Mouse (Mus musculus) left cerebral cortex, adult 18-20 months (tissue): ENCODE measurements around the gene Zfp653. TPM values are rescaled to one million over a fixed set of nuclear protein-coding genes. Genes with fewer than 3 reads are reported as not detected.
"Not testable (repeated sequence)": the region's sequence is repeated elsewhere in the genome, so short reads cannot be mapped to it uniquely, and the experiment has no call there.

Experiments used
- DNase-seq, 2 experiments: peaks; one replicate each; pipeline ENCODE4 v3.0.0; 2021 to 2022; ENCODE audit warnings: low spot score in 2 of 2, mixed read lengths in 1 of 2
- long read RNA-seq, 2 experiments: library from polyadenylated mRNA; stranded (forward); transcript quantifications; one replicate each; pipeline ENCODE4 v2.0.0; 2021
- total RNA-seq, 2 experiments: library from RNA; stranded (reverse); gene quantifications; 2 replicates each; pipeline ENCODE4 v1.2.3; 2021

Gene Zfp653
- total RNA-seq = 10 to 100 TPM; 19.8 to 21.1 TPM
- long read RNA-seq, experiment 1, transcript Zfp653-202 (9 exons, 1,888 nt) = major isoform, 8 of 29 reads
- long read RNA-seq, experiment 1, partial matches to known transcripts = 5 of 29 reads
- long read RNA-seq, experiment 1, other reads (novel, unspliced or antisense) = 9 of 29 reads
- long read RNA-seq, experiment 2, transcript Zfp653-202 (9 exons, 1,888 nt) = major isoform, 8 of 39 reads
- long read RNA-seq, experiment 2, partial matches to known transcripts = 7 of 39 reads
- long read RNA-seq, experiment 2, other reads (novel, unspliced or antisense) = 18 of 39 reads

GRCm38 (mm10) chr9:22070791-22071573, at the start of gene Zfp653, which contains the start of gene Gm49318:
Gene Zfp653 (minus strand): TSS chr9:22071376.
Gene Gm49318 (minus strand): TSS chr9:22071259.
- DNase-seq = peak; percentile 97

- peak; percentile 41 to 42 for DNase-seq
These were observed 48.4 kb upstream of the Zfp653 start for GRCm38 (mm10) chr9:22119543-22119942.

- DNase-seq = peak; percentile 31 to 36
These were observed 46.7 kb upstream of the Zfp653 start for GRCm38 (mm10) chr9:22117754-22118456.

DNA sequence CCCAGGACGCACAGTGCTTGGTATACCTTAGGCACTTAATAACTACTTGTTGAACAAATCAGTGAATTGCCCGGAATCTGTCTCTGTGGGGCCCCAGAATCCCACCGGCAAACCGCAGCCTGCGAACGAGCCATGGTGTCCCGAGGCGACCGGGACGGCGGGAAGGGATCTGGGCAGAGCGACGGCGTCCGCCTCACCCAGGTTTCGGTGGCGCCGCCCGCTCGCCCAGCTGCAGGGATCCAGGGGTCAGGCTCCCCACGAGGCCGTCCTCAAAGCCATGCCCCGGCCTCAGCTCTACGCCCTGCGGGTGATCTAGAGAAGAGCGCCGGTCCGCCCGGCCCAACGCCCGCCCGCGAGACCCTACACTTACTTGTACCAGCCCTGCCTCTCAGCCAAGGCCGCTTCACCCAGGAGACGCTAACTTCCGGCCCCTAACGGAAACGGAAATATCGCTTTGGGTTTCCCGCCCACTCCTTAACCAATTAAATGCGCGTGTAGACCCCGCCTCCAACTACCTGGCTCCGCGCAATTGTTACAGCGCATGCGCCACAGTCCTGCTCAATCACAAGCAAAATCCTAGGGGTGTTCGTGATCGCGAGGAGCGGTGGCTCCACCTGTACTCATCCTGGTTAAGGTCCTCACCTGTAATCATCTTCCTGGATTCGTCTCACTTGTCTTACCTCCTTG, 45.7 kb upstream of the Zfp653 start, which contains the start of gene Elof1:
Elof1 (minus strand) TSS at position 433 of the 687 bp plus-strand sequence.
- DNase-seq = peak; percentile 92 to 95

GRCm38 (mm10) chr9:22116086-22116485, 44.9 kb upstream of the Zfp653 start:
- DNase-seq = peak in 1 of 2 experiments; percentile 18

DNA sequence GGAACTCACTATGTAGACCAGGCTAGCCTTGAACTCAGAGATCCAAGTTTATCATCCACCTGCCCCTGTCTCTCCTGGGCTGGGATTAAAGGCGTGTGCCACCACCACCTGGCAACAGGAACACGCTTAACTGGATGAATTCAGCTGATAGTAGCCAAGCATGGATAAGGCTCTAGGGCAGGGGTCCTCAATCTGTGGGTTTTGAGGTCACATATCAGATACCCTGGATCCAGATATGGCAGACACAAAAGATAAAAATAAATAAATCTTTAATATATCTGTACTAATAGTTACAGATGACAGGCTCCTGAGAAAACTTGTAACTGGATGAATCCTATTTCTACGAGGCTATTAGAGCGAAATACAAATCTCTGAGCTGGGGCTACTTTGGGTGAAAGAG, 44.5 kb upstream of the Zfp653 start:
- DNase-seq = no peak

DNA sequence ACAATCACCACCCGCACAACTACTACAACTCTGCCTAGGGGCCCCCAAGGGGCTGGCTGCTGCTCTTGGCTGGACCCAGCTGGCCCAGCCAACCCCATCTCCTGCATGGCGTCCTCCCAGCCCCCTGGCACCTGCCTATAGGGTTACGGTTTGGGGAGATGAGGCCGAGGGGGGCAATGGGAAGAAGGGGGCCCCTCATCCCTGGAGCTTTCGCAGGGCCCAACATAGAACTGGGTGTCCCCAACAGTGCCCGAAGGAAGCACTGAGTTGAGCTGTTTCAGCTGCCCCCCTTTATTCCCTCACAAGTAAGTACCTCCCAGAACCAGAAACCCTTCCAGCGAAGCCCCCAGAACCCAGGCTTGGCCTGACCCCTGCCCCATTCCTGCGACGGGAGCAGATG, 37.0 kb upstream of the Zfp653 start:
- no peak for DNase-seq

- DNase-seq = no peak
These were observed 28.7 kb upstream of the Zfp653 start for GRCm38 (mm10) chr9:22099922-22100321.

- DNase-seq = no peak
These were observed 28.0 kb upstream of the Zfp653 start, which contains the start of gene Cnn1 for GRCm38 (mm10) chr9:22098993-22099696. Gene Cnn1 (plus strand): TSS chr9:22099216.

GRCm38 (mm10) chr9:22095854-22096307, 24.7 kb upstream of the Zfp653 start:
- peak; percentile 83 for DNase-seq

DNA sequence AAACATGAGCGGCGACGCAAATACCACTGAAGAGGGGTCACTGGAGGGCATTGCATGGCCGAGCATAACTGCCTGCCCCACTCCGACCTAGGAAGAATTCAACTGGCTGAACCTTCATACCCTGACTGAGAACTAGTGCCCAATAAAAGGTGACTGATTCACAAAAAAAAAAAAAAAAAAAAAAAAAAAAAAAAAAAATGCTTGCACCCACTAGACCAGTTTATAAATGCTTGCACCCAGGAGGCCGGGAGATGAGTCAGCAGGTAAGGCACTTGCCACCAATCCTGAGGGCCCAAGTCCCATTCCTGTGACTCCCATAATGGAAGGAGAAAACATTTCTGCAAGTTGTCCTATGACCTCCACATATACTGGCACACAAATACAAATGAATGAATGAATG, 21.6 kb upstream of the Zfp653 start:
- DNase-seq = no peak

DNA sequence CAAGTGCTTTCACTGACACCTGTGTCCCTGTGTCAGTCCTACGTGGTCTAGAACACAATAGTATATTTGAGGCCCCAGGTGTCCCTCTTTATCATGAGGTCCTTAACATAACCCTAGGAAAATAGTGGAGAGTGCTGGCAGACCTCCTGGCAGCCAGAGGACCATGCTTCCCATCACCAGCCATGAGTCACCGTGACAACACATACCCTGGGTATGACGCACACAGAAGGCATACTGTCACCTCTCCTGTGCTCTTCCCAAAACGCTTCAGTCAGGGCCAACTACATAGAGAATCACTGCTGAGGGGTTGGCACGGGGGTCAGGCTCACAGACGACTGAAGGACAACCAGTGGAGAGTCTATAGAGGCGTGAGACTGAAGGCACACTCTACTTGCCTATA, 18.8 kb upstream of the Zfp653 start:
- no peak for DNase-seq

DNA sequence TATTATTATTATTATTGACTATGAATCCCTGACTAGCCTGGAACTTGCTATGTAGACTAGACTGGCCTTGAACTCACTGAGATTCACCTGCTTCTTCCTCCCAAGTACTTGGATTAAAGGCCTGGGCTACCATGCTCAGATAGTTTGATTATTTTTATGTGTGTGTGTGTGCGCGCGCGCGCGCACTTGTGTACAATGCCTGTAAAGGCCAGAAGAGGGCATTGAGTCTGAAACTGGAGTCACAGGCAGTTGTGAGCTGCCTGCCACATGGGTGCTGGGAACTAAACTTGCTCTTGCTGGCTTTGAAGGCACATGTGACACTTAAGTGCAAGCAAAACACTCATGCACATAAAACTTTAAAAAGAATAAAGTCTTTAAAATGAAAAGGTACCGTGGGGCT, 18.1 kb upstream of the Zfp653 start:
- no peak for DNase-seq

DNA sequence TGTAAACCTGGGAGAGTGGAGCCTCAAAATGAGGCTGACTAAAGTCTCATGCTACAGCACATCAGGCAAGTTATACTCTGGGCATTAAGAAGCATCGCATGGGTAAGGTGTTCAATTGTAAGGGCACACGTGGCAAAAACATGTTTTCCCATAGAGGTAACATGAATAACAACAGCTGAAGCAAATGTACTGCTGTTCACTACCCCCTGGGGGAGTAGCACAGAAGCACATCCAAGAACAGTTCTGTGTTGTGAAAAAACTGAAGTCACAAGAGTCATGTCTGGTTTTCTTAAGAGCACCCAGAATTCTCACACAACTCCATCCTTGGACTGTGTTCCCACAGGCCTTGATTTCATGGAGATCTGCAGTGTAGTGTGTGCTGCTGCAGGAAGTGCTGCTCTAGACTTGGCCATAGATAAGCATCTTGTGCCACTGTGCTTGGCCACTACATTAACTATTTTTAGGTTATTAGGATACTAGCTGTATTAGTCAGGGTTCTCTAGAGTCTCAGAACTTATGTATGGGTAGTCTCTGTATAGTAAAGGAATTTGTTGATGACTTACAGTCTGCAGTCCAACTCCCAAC, 15.9 kb upstream of the Zfp653 start:
- no peak for DNase-seq

DNA sequence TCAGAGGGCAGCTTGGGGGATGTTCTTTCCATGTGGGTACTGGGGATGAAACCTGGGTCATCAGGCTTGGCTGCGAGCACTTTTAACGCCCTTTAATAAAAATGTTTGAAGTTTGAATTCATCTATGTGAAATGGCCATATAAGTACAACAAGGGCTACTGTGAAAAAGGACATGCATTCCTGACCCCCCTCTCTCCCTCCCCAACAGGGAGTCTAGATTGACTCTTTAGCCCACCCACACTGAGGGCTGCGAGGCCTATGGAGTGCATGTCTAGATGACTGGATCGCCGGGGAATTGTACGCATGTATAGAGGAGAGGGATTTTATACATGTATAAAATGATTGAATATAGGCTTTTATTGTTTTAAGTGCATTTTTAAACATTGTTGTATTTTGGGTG, 14.8 kb upstream of the Zfp653 start:
- DNase-seq = no peak

GRCm38 (mm10) chr9:22085022-22085834, 14.1 kb upstream of the Zfp653 start, which contains the start of gene Ecsit:
Gene Ecsit (minus strand): TSS chr9:22085438.
- peak; percentile 93 to 95 for DNase-seq

GRCm38 (mm10) chr9:22084667-22085021, 13.5 kb upstream of the Zfp653 start:
- no peak for DNase-seq

DNA sequence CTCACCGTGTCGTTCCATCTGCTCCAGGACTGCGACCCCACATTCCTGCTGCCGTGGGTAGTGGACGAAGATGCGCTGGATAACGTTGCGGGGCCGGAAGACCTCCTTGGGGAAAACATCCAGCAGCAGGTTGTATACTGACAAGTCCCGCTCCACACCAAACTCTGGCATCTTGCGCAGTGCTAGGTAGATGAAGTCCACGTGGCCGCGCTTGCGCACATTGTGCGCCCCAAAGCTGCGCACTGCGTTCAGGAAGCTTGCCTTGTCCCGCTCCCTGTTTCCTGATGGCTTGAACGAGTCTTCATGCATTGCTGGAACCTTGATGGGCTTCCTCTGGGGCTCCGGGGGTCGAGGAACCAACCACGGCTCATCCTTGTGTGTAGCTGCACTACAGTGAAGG, 5.0 kb upstream of the Zfp653 start:
- no peak for DNase-seq

GRCm38 (mm10) chr9:22075778-22076177, 4.6 kb upstream of the Zfp653 start:
- not testable (repeated sequence) for DNase-seq
